In the genomic region with DNA sequence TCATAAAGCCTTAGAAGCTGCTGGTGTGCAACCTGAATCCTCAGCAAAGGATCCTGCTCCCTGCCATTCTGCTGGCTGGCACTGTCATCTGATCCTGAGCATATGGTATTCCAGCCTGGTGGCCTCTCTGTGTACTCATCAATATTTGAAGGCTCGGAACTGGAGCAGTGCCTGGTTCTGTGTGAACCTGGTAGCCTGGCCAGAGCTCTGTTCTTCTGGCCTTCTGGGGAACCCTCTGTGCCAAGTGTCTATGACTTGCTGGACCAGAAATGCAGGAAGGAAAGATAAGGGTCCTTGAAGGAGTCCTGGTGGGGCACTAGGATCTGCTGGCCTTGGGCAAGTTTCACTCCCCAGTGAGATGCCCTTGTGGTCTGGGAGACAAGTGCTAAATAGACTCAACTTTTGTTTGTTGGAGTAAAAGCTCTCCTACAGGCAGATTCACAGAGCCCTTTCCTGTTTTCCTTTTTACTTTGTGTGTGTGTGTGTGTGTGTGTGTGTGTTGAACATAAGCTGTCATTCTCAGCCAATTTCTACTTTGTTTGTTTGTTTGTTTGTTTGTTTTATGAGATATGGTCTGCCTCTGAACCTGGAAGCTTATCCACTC, we compare ENCODE assay signal across 14 mouse cellular contexts. TPM values are rescaled to one million over a fixed set of nuclear protein-coding genes. Genes with fewer than 3 reads are reported as not detected.
DNase-seq lines count a peak whose midpoint lies in the region; ATAC-seq and TF ChIP-seq lines count a peak whose summit lies in the region.
"Had no signal": no experiment of that assay in that cellular context is flagged by ENCODE, and none has a peak within 500 bp of the region (broad histone marks: within the 10 kb centered on the region; RNA-seq: fewer than 3 reads in every experiment).

No protein-coding gene starts in this region.

- no peak for TF ChIP-seq POLR2A in thymus, adult 2 months (IDR thresholded peaks at IDR 0.05; ENCODE audit: control insufficient read depth, extremely low read depth, insufficient read depth, low read length, poor library complexity)

- no peaks in the 10 kb centered on the region for H3K36me3 ChIP-seq in heart, embryonic 10.5 days
- no peaks in the 10 kb centered on the region for H3K36me3 ChIP-seq in lung, postnatal 0 days (ENCODE audit: insufficient read depth, low read length)
- no peaks in the 10 kb centered on the region for H3K36me3 ChIP-seq in thymus, adult 2 months (ENCODE audit: control insufficient read depth, insufficient read depth, low read length)
- H3K36me3 ChIP-seq: embryonic facial prominence, embryonic 13.5 days; heart, embryonic 15.5 days; limb, embryonic 15.5 days had no signal

- ATAC-seq in lung, postnatal 0 days = peak; percentile 32

- no peaks in the 10 kb centered on the region for H3K9me3 ChIP-seq in heart, embryonic 10.5 days
- H3K9me3 ChIP-seq in lung, postnatal 0 days (ENCODE audit: low read length) = no peaks in the 10 kb centered on the region
- H3K9me3 ChIP-seq: embryonic facial prominence, embryonic 13.5 days; heart, embryonic 15.5 days; limb, embryonic 15.5 days; megakaryocyte, embryonic 14.5 days had no signal

- H3K4me3 ChIP-seq in heart, embryonic 10.5 days = no peak overlapping the region
- no peak overlapping the region for H3K4me3 ChIP-seq in lung, postnatal 0 days (ENCODE audit: low read depth, low read length)
- no peak overlapping the region for H3K4me3 ChIP-seq in thymus, adult 2 months (ENCODE audit: control insufficient read depth, insufficient read depth, low read length)
- H3K4me3 ChIP-seq: embryonic facial prominence, embryonic 13.5 days; heart, embryonic 15.5 days; limb, embryonic 15.5 days; megakaryocyte, embryonic 14.5 days had no signal

- no peak overlapping the region for H3K9ac ChIP-seq in lung, postnatal 0 days (replicated peaks; ENCODE audit: low read depth)
- H3K9ac ChIP-seq: embryonic facial prominence, embryonic 13.5 days; heart, embryonic 15.5 days; hindbrain, embryonic 14.5 days; limb, embryonic 15.5 days had no signal

- 76% methylated on average over 1 of the region's 1 CpGs for WGBS in heart, embryonic 10.5 days
- WGBS in lung, postnatal 0 days = 43% methylated on average over 1 of the region's 1 CpGs
- 90% methylated on average over 1 of the region's 1 CpGs for WGBS in thymus, adult 2 months

- peak; percentile 55 for DNase-seq in heart, embryonic 10.5 days (ENCODE audit: low spot score)
- no peak for DNase-seq in heart, postnatal 25 days (ENCODE audit: low spot score)
- DNase-seq in adipocyte (ENCODE audit: low spot score) = peak; percentile 70
- DNase-seq in cerebellum, adult 18-20 months = peak; percentile 93 to 97
- DNase-seq in lung, postnatal 0 days (ENCODE audit: low spot score) = peak; percentile 80
- DNase-seq in layer of hippocampus, postnatal 36 days = no peak
- no peak for DNase-seq in right cerebral cortex, postnatal 4 days
- DNase-seq in thymus, adult 2 months = no peak

- H3K4me2 ChIP-seq in lung, postnatal 0 days (replicated peaks; ENCODE audit: low read depth, low read length) = no peak overlapping the region
- H3K4me2 ChIP-seq: embryonic facial prominence, embryonic 13.5 days; heart, embryonic 15.5 days; hindbrain, embryonic 14.5 days; limb, embryonic 15.5 days had no signal

- no peak overlapping the region for H3K27ac ChIP-seq in heart, embryonic 10.5 days
- H3K27ac ChIP-seq in lung, postnatal 0 days (ENCODE audit: low read length) = peak overlapping the region; percentile 10
- H3K27ac ChIP-seq in thymus, adult 2 months (ENCODE audit: control insufficient read depth, insufficient read depth, low read length) = no peak overlapping the region
- H3K27ac ChIP-seq: embryonic facial prominence, embryonic 13.5 days; heart, embryonic 15.5 days; hindbrain, embryonic 14.5 days; kidney, postnatal 0 days; limb, embryonic 15.5 days had no signal

- TF ChIP-seq CTCF in lung, postnatal 0 days (IDR thresholded peaks at IDR 0.05) = no peak
- no peak for TF ChIP-seq CTCF in thymus, adult 2 months (IDR thresholded peaks at IDR 0.05; ENCODE audit: borderline replicate concordance, control insufficient read depth, extremely low read depth, insufficient read depth, low read length, poor library complexity)

- peak; percentile 80 for TF ChIP-seq EP300 in lung, postnatal 0 days (IDR thresholded peaks at IDR 0.05)

- intact Hi-C loops in heart, postnatal 25 days (cut with DNase I) = no loop called here

- no peaks in the 10 kb centered on the region for H3K27me3 ChIP-seq in heart, embryonic 10.5 days (ENCODE audit: insufficient read depth, poor library complexity, severe bottlenecking)
- no peaks in the 10 kb centered on the region for H3K27me3 ChIP-seq in lung, postnatal 0 days (replicated peaks; ENCODE audit: insufficient read depth, low read length)
- no peaks in the 10 kb centered on the region for H3K27me3 ChIP-seq in thymus, adult 2 months (ENCODE audit: control insufficient read depth, insufficient read depth, low read length)
- H3K27me3 ChIP-seq: embryonic facial prominence, embryonic 13.5 days; heart, embryonic 15.5 days; limb, embryonic 15.5 days had no signal

- peaks cover 12% of the 10 kb centered on the region for H3K4me1 ChIP-seq in heart, embryonic 10.5 days
- peaks cover 4% of the 10 kb centered on the region; the same call in 1 of the 2 replicates for H3K4me1 ChIP-seq in lung, postnatal 0 days (ENCODE audit: insufficient read depth, low read depth, low read length)
- H3K4me1 ChIP-seq in thymus, adult 2 months (replicated peaks; ENCODE audit: control insufficient read depth, insufficient read depth, low read length) = peaks cover 35% of the 10 kb centered on the region

RNA-seq across cellular contexts. Expression of a gene that starts 5.7 kb away (rescaled TPM):
- 29.8 and 40.3 TPM in 2 replicates for polyA plus RNA-seq in heart, embryonic 10.5 days (2016; fragmentation: Nextera tagmentation; extraction: Ambion mirVana)
- 10 to 100 TPM in 1 of 2 experiments, 1 to 10 TPM in 1; 9.5 to 13.0 TPM for total RNA-seq in heart, postnatal 25 days (2021)
- polyA plus RNA-seq in lung, postnatal 0 days (2015; fragmentation: Nextera tagmentation; extraction: Ambion mirVana) = 65.9 and 68.1 TPM in 2 replicates
- total RNA-seq in layer of hippocampus, postnatal 36 days (2021) = 100 to 1,000 TPM; 106 to 122 TPM
- polyA plus RNA-seq in thymus, adult 2 months (2012; rRNA removed) = 39.1 and 44.2 TPM in 2 replicates

Comparison
In these comparisons a context has a peak if more than half of its experiments do, and no peak if none do; other contexts are left out.
1. DNase-seq: peak in heart, embryonic 10.5 days (single experiment), adipocyte (single experiment), cerebellum, adult 18-20 months (2 of 2) and lung, postnatal 0 days (single experiment); none in heart, postnatal 25 days (single experiment), layer of hippocampus, postnatal 36 days (0 of 2), right cerebral cortex, postnatal 4 days (single experiment) and thymus, adult 2 months (single experiment).